Mouse (Mus musculus) forebrain, embryonic 16.5 days (tissue): Measurements from ENCODE around the gene Gpn2. TPM values are rescaled to one million over a fixed set of nuclear protein-coding genes. Genes with fewer than 3 reads are reported as not detected.

Experiments used
- ATAC-seq: fragments of 200-750 bp; cut with Nextera tagmentation; 2 replicates; pipeline ENCODE4 v1.8.0; 2017; ENCODE audit warnings: mild to moderate bottlenecking, moderate library complexity
- H3K27ac ChIP-seq: fragments of 300-500 bp; sonication (generic); 2 replicates; pipeline ENCODE4 v1.5.1; 2014; ENCODE audit warnings: low read length, control low read depth
- H3K27me3 ChIP-seq: fragments of 300-500 bp; sonication (generic); replicated peaks from 2 replicates; pipeline ENCODE4 v1.6.1; 2014; ENCODE audit warnings: low read length; ENCODE audit not compliant: control insufficient read depth, insufficient read depth
- H3K36me3 ChIP-seq: fragments of 300-500 bp; sonication (generic); 2 replicates; pipeline ENCODE4 v1.6.1; 2014; ENCODE audit not compliant: control insufficient read depth, insufficient read depth
- H3K4me1 ChIP-seq: fragments of 300-500 bp; sonication (generic); replicated peaks from 2 replicates; pipeline ENCODE4 v1.6.1; 2014; ENCODE audit warnings: low read length; ENCODE audit not compliant: control insufficient read depth, insufficient read depth
- H3K4me2 ChIP-seq: fragments of 300-500 bp; sonication (generic); 2 replicates; pipeline ENCODE4 v1.6.1; 2014; ENCODE audit warnings: mild to moderate bottlenecking, low read length, control low read depth
- H3K4me3 ChIP-seq: fragments of 300-500 bp; sonication (generic); replicated peaks from 2 replicates; pipeline ENCODE4 v1.5.1; 2014; ENCODE audit warnings: mild to moderate bottlenecking, low read length, control low read depth
- H3K9ac ChIP-seq: fragments of 300-500 bp; sonication (generic); replicated peaks from 2 replicates; pipeline ENCODE4 v1.6.1; 2014; ENCODE audit warnings: low read depth, low read length, control low read depth
- H3K9me3 ChIP-seq: fragments of 300-500 bp; sonication (generic); 2 replicates; pipeline ENCODE4 v1.6.1; 2016; ENCODE audit warnings: low read length; ENCODE audit not compliant: control insufficient read depth
- WGBS: fragments of 180-500 bp; shearing (Covaris S2); extraction: QIAGEN DNeasy Blood & Tissue Kit; methylation state at CpG from one replicate; pipeline ENCODE4 v1.1.7; 2014; 5-methylcytosine and 5-hydroxymethylcytosine counted together
- polyA plus RNA-seq: library from polyadenylated mRNA; unstranded; fragments of >200 nt; fragmentation: Nextera tagmentation; extraction: Ambion mirVana; gene quantifications from 2 replicates; pipeline ENCODE4 v1.2.1, GENCODE M21; 2015

The Gpn2 gene
- polyA plus RNA-seq, 1 experiment from 2014 or later: 22.9 TPM

DNA sequence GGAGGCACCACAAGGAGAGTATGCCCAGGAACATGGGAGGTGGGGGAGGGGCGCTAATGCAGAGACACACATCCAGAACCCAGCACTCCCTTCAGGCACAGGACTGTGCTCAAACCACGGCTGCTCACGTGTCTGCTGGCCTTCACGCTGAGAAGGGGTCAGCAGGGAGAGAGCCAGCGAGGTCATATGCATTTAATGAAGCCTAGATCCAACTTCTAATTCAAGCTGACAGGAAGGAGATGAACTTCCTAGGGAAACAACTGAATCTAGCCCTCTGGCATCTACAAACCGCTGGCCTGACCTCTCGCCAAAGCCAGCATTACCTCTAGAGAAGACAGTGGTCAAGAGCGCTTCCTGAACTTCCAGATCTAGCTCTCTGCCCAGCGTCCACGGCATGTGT lies 31.3 kb downstream of the Gpn2 start:
- no peak for ATAC-seq
- Histone ChIP-seq H3K4me1 (peaks cover 4% of the 10 kb centered on the region; the same call in 1 of the 2 replicates), H3K4me3 (no peak overlapping the region), H3K27me3 (no peaks in the 10 kb centered on the region), H3K36me3 (peaks cover 10% of the 10 kb centered on the region), H3K27ac (no peak overlapping the region), H3K9me3 (0 out of 2 replicates have a peak, but pooled peaks cover 2% of the 10 kb centered on the region), H3K9ac (no peak overlapping the region), H3K4me2 (no peak overlapping the region)
- 90% methylated on average over 10 of the region's 10 CpGs for WGBS

DNA sequence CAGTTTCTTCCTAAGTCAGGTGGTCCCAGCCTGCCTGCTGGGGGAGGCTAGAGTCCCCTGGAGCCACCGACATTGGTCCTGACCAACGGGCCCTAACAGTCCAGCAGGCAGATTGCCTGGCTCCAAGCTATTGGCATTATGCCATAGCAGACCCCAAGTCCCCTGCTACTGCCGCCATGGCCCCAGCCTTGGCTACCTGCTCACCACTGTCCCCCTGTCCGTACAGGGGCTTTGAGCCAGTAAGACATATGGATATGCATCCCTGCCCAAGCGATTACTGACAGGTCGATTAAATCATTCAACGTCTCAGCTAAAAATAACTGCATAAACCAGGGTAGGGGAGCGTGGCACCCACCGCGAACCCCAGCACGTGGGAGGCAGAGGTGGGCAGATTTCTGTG lies 33.8 kb downstream of the Gpn2 start:
- no peaks in the 10 kb centered on the region for H3K9me3 ChIP-seq
- peaks cover 4% of the 10 kb centered on the region; the same call in 1 of the 2 replicates for H3K4me1 ChIP-seq
- no peak overlapping the region for H3K4me3 ChIP-seq
- ATAC-seq: no peak
- H3K36me3 ChIP-seq: no peaks in the 10 kb centered on the region
- H3K9ac ChIP-seq: no peak overlapping the region
- 90% methylated on average over 11 of the region's 11 CpGs for WGBS
- no peaks in the 10 kb centered on the region for H3K27me3 ChIP-seq
- no peak overlapping the region for H3K27ac ChIP-seq
- H3K4me2 ChIP-seq: no peak overlapping the region

DNA sequence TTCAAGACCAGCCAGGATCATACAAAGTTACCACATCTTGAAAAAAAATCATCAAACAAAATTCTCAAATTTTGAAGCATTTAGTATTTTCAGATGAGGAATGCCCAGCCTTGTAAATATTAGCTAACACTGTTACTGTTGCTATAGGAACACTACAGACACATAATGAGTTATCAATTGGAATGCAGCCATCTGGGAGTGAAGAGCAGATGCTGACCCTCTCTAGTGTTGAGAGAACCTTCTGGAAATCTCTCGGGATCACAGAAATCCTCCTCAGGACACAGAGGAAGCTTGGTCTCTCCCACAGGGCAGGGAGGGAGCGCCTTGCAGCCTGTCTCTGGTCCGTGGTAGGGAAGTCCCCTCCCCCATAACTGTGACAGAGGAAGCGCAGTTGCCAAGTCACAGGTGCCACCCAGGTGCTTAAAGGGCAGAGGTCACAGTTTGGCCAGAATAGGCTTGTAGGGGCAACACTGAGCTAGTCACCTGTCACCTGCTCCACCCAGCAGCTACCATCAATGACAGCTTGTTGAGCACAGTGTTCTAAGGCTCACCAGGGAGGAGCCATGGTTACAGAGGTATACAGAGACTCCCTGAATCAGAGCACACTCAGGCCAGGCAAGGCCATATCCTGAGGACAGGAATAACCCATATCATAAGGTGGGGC lies 35.4 kb downstream of the Gpn2 start:
- no peaks in the 10 kb centered on the region for H3K27me3 ChIP-seq
- H3K36me3 ChIP-seq: no peaks in the 10 kb centered on the region; the same call in 1 of the 2 replicates
- peaks cover 4% of the 10 kb centered on the region; the same call in 1 of the 2 replicates for H3K4me1 ChIP-seq
- 74% methylated on average over 4 of the region's 4 CpGs for WGBS
- H3K4me2 ChIP-seq: no peak overlapping the region
- no peak overlapping the region for H3K4me3 ChIP-seq
- no peak for ATAC-seq
- no peaks in the 10 kb centered on the region for H3K9me3 ChIP-seq
- H3K9ac ChIP-seq: no peak overlapping the region
- no peak overlapping the region for H3K27ac ChIP-seq

DNA sequence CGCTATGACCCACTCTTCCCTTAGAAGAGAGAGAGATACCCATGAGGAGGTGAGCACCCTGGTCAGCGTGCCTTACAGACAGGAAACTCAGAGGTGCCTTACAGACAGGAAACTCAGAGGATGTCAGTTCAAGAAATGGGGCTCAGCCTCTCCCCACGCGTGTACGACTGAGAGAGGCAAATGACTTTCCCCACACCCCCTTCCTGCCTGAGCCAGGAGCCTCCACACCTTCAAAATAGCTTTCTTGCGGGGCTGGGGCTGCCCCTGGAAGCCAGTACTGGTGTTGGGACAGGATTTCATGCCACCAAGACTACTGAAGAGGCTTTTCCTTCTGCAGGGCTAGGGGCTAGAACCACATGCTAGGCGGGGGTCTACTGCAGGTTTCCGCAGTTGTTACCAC lies 36.5 kb downstream of the Gpn2 start:
- WGBS: 92% methylated on average over 8 of the region's 8 CpGs
- H3K36me3 ChIP-seq: peaks cover 4% of the 10 kb centered on the region; the same call in 1 of the 2 replicates
- H3K9me3 ChIP-seq: no peaks in the 10 kb centered on the region
- H3K4me1 ChIP-seq: peaks cover 4% of the 10 kb centered on the region; the same call in 1 of the 2 replicates
- H3K9ac ChIP-seq: no peak overlapping the region
- H3K4me2 ChIP-seq: no peak overlapping the region
- no peak overlapping the region for H3K4me3 ChIP-seq
- no peaks in the 10 kb centered on the region for H3K27me3 ChIP-seq
- no peak for ATAC-seq
- H3K27ac ChIP-seq: no peak overlapping the region

DNA sequence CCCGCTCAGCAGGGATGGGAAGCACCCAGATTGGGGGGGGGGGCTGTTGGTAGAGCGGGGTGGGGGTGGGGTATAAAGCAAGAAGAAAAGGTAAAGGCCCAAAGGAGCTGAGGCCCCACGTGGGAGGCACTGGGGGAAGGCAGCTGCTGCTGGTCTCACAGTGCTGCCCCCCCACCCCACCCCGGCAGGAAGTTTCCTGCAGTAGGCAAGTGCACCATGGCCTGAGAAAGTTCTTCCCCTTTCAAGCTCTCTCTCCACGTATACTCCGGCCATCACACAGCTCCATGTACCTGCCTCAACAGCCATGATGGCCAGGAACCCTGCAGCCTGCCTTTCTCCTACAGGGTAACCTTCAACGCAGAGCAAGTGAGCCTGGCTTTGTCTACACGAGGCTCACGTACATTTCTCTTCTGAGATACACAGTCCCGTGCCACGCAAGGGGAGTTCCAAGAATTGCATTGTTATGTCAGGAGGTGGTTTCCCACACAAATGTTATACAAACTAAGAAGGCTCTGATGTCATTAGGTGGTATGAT lies 38.1 kb downstream of the Gpn2 start:
- 80% methylated on average over 11 of the region's 11 CpGs for WGBS
- Histone ChIP-seq H3K27me3 (no peaks in the 10 kb centered on the region), H3K4me2 (no peak overlapping the region), H3K4me1 (peaks cover 4% of the 10 kb centered on the region; the same call in 1 of the 2 replicates), H3K27ac (no peak overlapping the region), H3K9me3 (no peaks in the 10 kb centered on the region), H3K4me3 (no peak overlapping the region), H3K36me3 (peaks cover 9% of the 10 kb centered on the region), H3K9ac (no peak overlapping the region)
- no peak for ATAC-seq

DNA sequence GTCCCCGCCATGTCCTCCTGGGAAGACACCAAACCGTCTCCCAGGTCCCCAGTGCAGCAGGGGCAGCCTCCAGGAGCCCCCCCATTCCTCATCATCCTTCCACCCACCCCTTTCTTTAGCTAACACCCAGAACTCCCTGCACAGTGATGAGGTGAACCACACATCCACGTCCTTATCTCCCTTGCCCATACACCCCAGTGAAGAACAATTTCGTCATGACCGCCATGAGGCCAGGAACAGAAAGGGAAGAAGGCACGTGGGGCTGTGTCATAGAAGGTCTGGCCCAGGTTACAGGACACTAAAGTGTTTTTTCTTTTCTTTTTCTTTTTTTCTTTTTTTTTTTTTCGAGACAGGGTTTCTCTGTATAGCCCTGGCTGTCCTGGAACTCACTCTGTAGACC lies 40.7 kb downstream of the Gpn2 start:
- Histone ChIP-seq H3K27me3 (no peaks in the 10 kb centered on the region), H3K9ac (no peak overlapping the region), H3K36me3 (peaks cover 9% of the 10 kb centered on the region), H3K27ac (no peak overlapping the region), H3K4me2 (no peak overlapping the region), H3K4me1 (peaks cover 1% of the 10 kb centered on the region; the same call in 1 of the 2 replicates), H3K9me3 (no peaks in the 10 kb centered on the region), H3K4me3 (no peak overlapping the region)
- WGBS: 96% methylated on average over 7 of the region's 7 CpGs
- no peak for ATAC-seq

DNA sequence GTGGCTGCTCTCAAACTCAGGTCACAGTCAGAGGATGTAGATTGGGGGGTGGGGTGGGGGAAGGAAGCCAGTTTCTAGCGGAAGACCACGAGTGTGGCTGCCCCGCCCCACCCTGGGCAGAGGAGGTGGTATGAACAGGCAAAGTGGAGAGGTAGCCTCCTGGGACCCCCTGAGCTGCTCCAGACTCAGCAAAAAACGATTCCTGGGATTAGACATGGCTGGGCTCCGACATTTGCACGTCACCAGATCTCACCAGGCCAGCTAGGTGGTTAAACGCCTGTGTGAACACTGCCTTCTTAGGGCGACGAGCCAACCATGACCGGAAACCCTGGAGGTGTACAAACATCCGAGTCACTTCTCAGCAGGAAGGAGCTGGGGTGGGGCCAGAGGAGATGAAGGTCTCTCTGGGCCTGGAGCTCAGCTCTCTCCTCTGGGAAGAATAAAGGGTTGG lies 41.5 kb downstream of the Gpn2 start:
- H3K27ac ChIP-seq: peak overlapping the region; percentile 28; the same call in 1 of the 2 replicates
- WGBS: 66% methylated on average over 11 of the region's 11 CpGs
- H3K9me3 ChIP-seq: no peaks in the 10 kb centered on the region
- H3K4me2 ChIP-seq: no peak overlapping the region
- no peak overlapping the region for H3K4me3 ChIP-seq
- H3K27me3 ChIP-seq: no peaks in the 10 kb centered on the region
- ATAC-seq: no peak
- H3K4me1 ChIP-seq: no peaks in the 10 kb centered on the region; the same call in 1 of the 2 replicates
- H3K9ac ChIP-seq: no peak overlapping the region
- H3K36me3 ChIP-seq: peaks cover 9% of the 10 kb centered on the region

DNA sequence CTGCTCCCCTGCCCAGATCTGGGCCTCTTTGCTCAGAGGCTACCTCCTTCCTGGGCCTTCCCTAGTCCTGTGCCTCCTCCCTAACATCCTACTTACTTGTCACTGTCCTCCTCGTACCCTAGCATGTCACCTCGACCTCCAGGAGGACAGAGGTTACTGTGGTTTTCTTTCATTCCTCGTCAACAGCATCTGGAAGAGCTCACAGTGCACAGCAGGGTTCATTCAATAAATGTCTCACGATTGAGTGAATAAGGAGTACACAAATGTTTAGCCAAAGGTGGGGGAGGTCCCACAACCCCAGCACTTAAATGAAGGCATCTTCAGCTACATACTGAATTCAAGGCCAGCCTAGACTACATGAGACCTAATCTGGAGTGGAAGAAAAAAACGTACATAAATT lies 42.1 kb downstream of the Gpn2 start:
- H3K9me3 ChIP-seq: no peaks in the 10 kb centered on the region
- no peak overlapping the region for H3K4me3 ChIP-seq
- WGBS: 45% methylated on average over 5 of the region's 5 CpGs
- H3K27me3 ChIP-seq: no peaks in the 10 kb centered on the region
- no peak overlapping the region for H3K4me2 ChIP-seq
- no peak overlapping the region for H3K9ac ChIP-seq
- peaks cover 9% of the 10 kb centered on the region for H3K36me3 ChIP-seq
- no peak for ATAC-seq
- peaks cover 2% of the 10 kb centered on the region for H3K4me1 ChIP-seq
- H3K27ac ChIP-seq: no peak overlapping the region; the same call in 1 of the 2 replicates

DNA sequence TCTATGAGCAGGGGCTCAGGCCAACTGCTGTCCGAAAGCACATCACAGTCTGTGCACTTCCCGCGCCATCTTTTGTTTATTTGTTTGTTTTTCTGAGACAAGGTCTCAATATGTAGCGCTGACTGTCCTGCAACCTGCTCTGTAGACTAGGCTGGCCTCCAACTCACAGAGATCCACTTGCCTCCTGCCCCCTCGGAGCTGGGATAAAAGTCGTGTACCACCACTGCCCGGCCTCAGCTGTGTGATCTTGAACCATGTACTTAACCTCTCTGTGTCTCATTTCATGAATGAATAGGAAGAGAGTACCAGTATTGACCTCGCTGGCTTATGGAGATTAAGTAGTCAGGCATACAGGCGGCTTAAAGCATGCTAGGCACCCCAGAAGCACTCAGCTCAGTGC lies 42.5 kb downstream of the Gpn2 start:
- Histone ChIP-seq H3K9ac (no peak overlapping the region), H3K9me3 (no peaks in the 10 kb centered on the region), H3K4me1 (peaks cover 6% of the 10 kb centered on the region), H3K27me3 (no peaks in the 10 kb centered on the region), H3K4me2 (no peak overlapping the region), H3K27ac (no peak overlapping the region), H3K4me3 (no peak overlapping the region), H3K36me3 (peaks cover 9% of the 10 kb centered on the region)
- 85% methylated on average over 9 of the region's 9 CpGs for WGBS
- no peak for ATAC-seq
